Mouse (Mus musculus): ENCODE measurements around the gene Synj2. TPM values are rescaled to one million over a fixed set of nuclear protein-coding genes. Genes with fewer than 3 reads are reported as not detected.
"Not testable (repeated sequence)": the region's sequence is repeated elsewhere in the genome, so short reads cannot be mapped to it uniquely, and the experiment has no call there.

Gene Synj2
- polyA plus RNA-seq, 1 experiment from 2014 or later: 1.2 TPM

DNA sequence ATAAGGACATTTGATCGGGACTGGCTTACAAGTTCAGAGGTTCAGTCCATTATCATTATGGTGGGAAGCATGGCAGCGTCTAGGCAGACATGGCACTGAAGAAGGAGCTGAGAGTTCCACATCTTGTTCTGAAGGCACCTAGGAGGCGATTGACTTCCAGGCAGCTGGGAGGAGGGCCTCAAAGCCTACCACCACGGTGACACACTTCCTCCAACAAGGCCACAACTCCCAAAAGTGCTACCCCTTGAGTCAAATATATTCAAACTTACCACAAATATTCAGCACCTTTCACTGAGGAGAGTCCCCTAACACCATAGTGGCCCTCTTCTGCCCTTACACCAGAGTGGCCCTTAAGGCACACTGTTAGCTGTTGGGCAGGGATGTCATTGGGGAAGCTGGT lies 73.9 kb downstream of the Synj2 start:
- ATAC-seq (ENCODE audit: insufficient number of reproducible peaks, low FRiP score, low TSS enrichment, low read depth) (no peak), DNase-seq (ENCODE audit: low spot score) (no peak)
- H3K4me1 ChIP-seq (ENCODE audit: control insufficient read depth, insufficient read depth, low read length): no peaks in the 10 kb centered on the region
- no peak overlapping the region for H3K27ac ChIP-seq (replicated peaks; ENCODE audit: low read depth, low read length)
- H3K36me3 ChIP-seq (ENCODE audit: control insufficient read depth, insufficient read depth, low read length): no peaks in the 10 kb centered on the region
- no peaks in the 10 kb centered on the region for H3K27me3 ChIP-seq (ENCODE audit: control insufficient read depth, insufficient read depth, low read length)
- H3K4me3 ChIP-seq (ENCODE audit: low read depth, low read length): no peak overlapping the region
- 90% methylated on average over 4 of the region's 4 CpGs for WGBS
- H3K4me2 ChIP-seq (ENCODE audit: low read depth, severe bottlenecking): no peak overlapping the region
- no peak overlapping the region for H3K9ac ChIP-seq (ENCODE audit: low read length)
- H3K9me3 ChIP-seq (ENCODE audit: control insufficient read depth, low read length): no peaks in the 10 kb centered on the region

DNA sequence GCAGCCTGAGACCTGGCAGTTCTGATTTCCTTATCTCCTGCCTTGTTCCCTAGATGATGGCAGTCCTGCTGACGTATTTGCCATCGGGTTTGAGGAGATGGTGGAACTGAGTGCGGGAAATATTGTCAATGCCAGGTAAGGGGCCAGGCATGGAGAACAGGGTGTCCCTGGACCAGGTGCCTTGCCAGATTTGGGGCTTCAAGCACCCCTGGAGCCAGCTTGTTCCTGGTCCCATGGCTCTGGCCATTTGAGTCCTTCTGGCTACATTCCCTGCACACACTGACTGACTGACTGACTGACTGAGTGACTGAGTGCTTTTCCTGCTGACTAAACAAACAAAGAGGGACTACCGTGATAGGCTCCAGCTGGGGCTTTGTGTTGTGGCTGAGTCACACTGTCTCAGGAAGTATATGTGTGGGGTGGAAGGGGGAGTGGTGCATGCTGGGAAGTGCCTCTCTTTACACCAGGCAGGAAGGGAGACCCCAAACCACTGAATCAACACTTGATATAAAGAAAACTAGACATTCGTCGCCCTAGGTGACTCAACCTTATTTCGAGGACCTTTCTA lies 75.2 kb downstream of the Synj2 start:
- H3K4me2 ChIP-seq (ENCODE audit: low read depth, severe bottlenecking): no peak overlapping the region
- H3K9me3 ChIP-seq (ENCODE audit: control insufficient read depth, low read length): no peaks in the 10 kb centered on the region
- WGBS: 80% methylated on average over 7 of the region's 7 CpGs
- no peak overlapping the region for H3K4me3 ChIP-seq (ENCODE audit: low read depth, low read length)
- H3K4me1 ChIP-seq (ENCODE audit: control insufficient read depth, insufficient read depth, low read length): no peaks in the 10 kb centered on the region
- H3K9ac ChIP-seq (ENCODE audit: low read length): no peak overlapping the region
- no peak for ATAC-seq (ENCODE audit: insufficient number of reproducible peaks, low FRiP score, low TSS enrichment, low read depth)
- no peak overlapping the region for H3K27ac ChIP-seq (replicated peaks; ENCODE audit: low read depth, low read length)
- DNase-seq (ENCODE audit: low spot score): no peak
- no peaks in the 10 kb centered on the region for H3K27me3 ChIP-seq (ENCODE audit: control insufficient read depth, insufficient read depth, low read length)
- no peaks in the 10 kb centered on the region for H3K36me3 ChIP-seq (ENCODE audit: control insufficient read depth, insufficient read depth, low read length)

- H3K4me1 ChIP-seq (ENCODE audit: control insufficient read depth, insufficient read depth, low read length): no peaks in the 10 kb centered on the region
- H3K9me3 ChIP-seq (ENCODE audit: control insufficient read depth, low read length): no peaks in the 10 kb centered on the region
- H3K36me3 ChIP-seq (ENCODE audit: control insufficient read depth, insufficient read depth, low read length): no peaks in the 10 kb centered on the region
- H3K4me2 ChIP-seq (ENCODE audit: low read depth, severe bottlenecking): no peak overlapping the region
- H3K4me3 ChIP-seq (ENCODE audit: low read depth, low read length): no peak overlapping the region
- H3K9ac ChIP-seq (ENCODE audit: low read length): no peak overlapping the region
- WGBS: 72% methylated on average over 12 of the region's 12 CpGs
- H3K27me3 ChIP-seq (ENCODE audit: control insufficient read depth, insufficient read depth, low read length): no peaks in the 10 kb centered on the region
- no peak for ATAC-seq (ENCODE audit: insufficient number of reproducible peaks, low FRiP score, low TSS enrichment, low read depth)
- no peak overlapping the region for H3K27ac ChIP-seq (replicated peaks; ENCODE audit: low read depth, low read length)
- no peak for DNase-seq (ENCODE audit: low spot score)
Measured at GRCm38 (mm10) chr17:6017268-6017667, 76.2 kb downstream of the Synj2 start.

GRCm38 (mm10) chr17:6018348-6018747 lies 77.3 kb downstream of the Synj2 start:
- Histone ChIP-seq H3K4me2 (ENCODE audit: low read depth, severe bottlenecking) (no peak overlapping the region), H3K9ac (ENCODE audit: low read length) (no peak overlapping the region), H3K27me3 (ENCODE audit: control insufficient read depth, insufficient read depth, low read length) (no peaks in the 10 kb centered on the region), H3K36me3 (ENCODE audit: control insufficient read depth, insufficient read depth, low read length) (no peaks in the 10 kb centered on the region), H3K4me1 (ENCODE audit: control insufficient read depth, insufficient read depth, low read length) (no peaks in the 10 kb centered on the region), H3K9me3 (ENCODE audit: control insufficient read depth, low read length) (no peaks in the 10 kb centered on the region), H3K27ac (replicated peaks; ENCODE audit: low read depth, low read length) (no peak overlapping the region), H3K4me3 (ENCODE audit: low read depth, low read length) (no peak overlapping the region)
- ATAC-seq (ENCODE audit: insufficient number of reproducible peaks, low FRiP score, low TSS enrichment, low read depth): no peak
- 81% methylated on average over 4 of the region's 4 CpGs for WGBS
- no peak for DNase-seq (ENCODE audit: low spot score)

- H3K9ac ChIP-seq (ENCODE audit: low read length): no peak overlapping the region
- no peaks in the 10 kb centered on the region for H3K27me3 ChIP-seq (ENCODE audit: control insufficient read depth, insufficient read depth, low read length)
- H3K27ac ChIP-seq (replicated peaks; ENCODE audit: low read depth, low read length): no peak overlapping the region
- WGBS: 68% methylated on average over 2 of the region's 2 CpGs
- ATAC-seq (ENCODE audit: insufficient number of reproducible peaks, low FRiP score, low TSS enrichment, low read depth): no peak
- H3K4me2 ChIP-seq (ENCODE audit: low read depth, severe bottlenecking): no peak overlapping the region
- no peak for DNase-seq (ENCODE audit: low spot score)
- no peaks in the 10 kb centered on the region for H3K36me3 ChIP-seq (ENCODE audit: control insufficient read depth, insufficient read depth, low read length)
- no peak overlapping the region for H3K4me3 ChIP-seq (ENCODE audit: low read depth, low read length)
- H3K9me3 ChIP-seq (ENCODE audit: control insufficient read depth, low read length): no peaks in the 10 kb centered on the region
- no peaks in the 10 kb centered on the region for H3K4me1 ChIP-seq (ENCODE audit: control insufficient read depth, insufficient read depth, low read length)
Measured at GRCm38 (mm10) chr17:6019776-6020175, 78.7 kb downstream of the Synj2 start.

DNA sequence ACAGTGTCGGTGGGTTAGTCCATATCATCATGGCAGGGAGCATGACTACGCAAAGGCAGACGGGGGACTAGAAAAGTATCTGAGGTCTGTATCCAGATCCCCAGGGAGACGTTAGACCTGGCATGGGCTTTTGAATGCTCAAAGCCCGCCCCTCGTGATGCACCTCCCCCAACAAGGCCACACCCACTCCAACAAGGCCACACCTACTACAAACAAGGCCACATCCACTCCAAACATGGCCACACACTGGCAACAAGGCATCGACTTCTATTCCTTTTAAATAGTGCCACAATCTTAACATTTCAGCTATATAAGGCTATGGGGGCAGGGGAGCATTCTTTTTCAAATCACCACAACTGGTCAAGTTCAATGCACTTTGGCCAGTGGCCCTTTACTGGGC lies 79.6 kb downstream of the Synj2 start:
- H3K4me2 ChIP-seq (ENCODE audit: low read depth, severe bottlenecking): no peak overlapping the region
- no peak for ATAC-seq (ENCODE audit: insufficient number of reproducible peaks, low FRiP score, low TSS enrichment, low read depth)
- 67% methylated on average over 7 of the region's 7 CpGs for WGBS

DNA sequence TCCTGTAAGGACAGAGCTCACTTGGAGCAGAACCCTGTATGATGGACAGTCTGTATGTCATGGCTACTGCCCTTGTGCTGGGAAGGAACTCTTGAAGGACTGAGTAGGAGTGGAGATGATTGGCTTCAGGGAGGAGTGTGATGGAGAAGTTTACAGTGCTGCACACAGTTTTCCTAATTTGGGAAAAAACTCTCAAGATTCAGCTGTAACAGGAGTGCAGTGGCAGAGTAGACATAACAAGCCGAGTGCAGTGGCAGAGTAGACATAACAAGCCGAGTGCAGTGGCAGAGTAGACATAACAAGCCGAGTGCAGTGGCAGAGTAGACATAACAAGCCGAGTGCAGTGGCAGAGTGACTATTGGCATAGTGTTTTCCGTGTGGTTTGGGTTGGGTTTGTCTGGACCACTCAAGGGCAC lies 80.3 kb downstream of the Synj2 start:
- not testable (repeated sequence) for H3K27ac ChIP-seq (replicated peaks; ENCODE audit: low read depth, low read length); H3K4me1 ChIP-seq (ENCODE audit: control insufficient read depth, insufficient read depth, low read length); H3K27me3 ChIP-seq (ENCODE audit: control insufficient read depth, insufficient read depth, low read length); H3K9ac ChIP-seq (ENCODE audit: low read length); DNase-seq (ENCODE audit: low spot score); H3K36me3 ChIP-seq (ENCODE audit: control insufficient read depth, insufficient read depth, low read length); H3K4me3 ChIP-seq (ENCODE audit: low read depth, low read length); ATAC-seq (ENCODE audit: insufficient number of reproducible peaks, low FRiP score, low TSS enrichment, low read depth); H3K9me3 ChIP-seq (ENCODE audit: control insufficient read depth, low read length)
- peak overlapping the region; percentile 29; the same call in 1 of the 2 replicates for H3K4me2 ChIP-seq (ENCODE audit: low read depth, severe bottlenecking)
- WGBS: 60% methylated on average over 5 of the region's 5 CpGs

More for the DNA sequence above, 79.6 kb downstream of the Synj2 start:
- Histone ChIP-seq H3K36me3 (ENCODE audit: control insufficient read depth, insufficient read depth, low read length) (no peaks in the 10 kb centered on the region), H3K4me1 (ENCODE audit: control insufficient read depth, insufficient read depth, low read length) (no peaks in the 10 kb centered on the region), H3K27me3 (ENCODE audit: control insufficient read depth, insufficient read depth, low read length) (no peaks in the 10 kb centered on the region), H3K27ac (replicated peaks; ENCODE audit: low read depth, low read length) (no peak overlapping the region), H3K4me3 (ENCODE audit: low read depth, low read length) (no peak overlapping the region), H3K9ac (ENCODE audit: low read length) (no peak overlapping the region), H3K9me3 (ENCODE audit: control insufficient read depth, low read length) (no peaks in the 10 kb centered on the region)
- no peak for DNase-seq (ENCODE audit: low spot score)

- Histone ChIP-seq H3K4me2 (ENCODE audit: low read depth, severe bottlenecking) (no peak overlapping the region), H3K4me3 (ENCODE audit: low read depth, low read length) (no peak overlapping the region), H3K27ac (replicated peaks; ENCODE audit: low read depth, low read length) (no peak overlapping the region), H3K9ac (ENCODE audit: low read length) (no peak overlapping the region), H3K36me3 (ENCODE audit: control insufficient read depth, insufficient read depth, low read length) (no peaks in the 10 kb centered on the region), H3K9me3 (ENCODE audit: control insufficient read depth, low read length) (no peaks in the 10 kb centered on the region), H3K4me1 (ENCODE audit: control insufficient read depth, insufficient read depth, low read length) (no peaks in the 10 kb centered on the region), H3K27me3 (ENCODE audit: control insufficient read depth, insufficient read depth, low read length) (no peaks in the 10 kb centered on the region)
- DNase-seq (ENCODE audit: low spot score) (no peak), ATAC-seq (ENCODE audit: insufficient number of reproducible peaks, low FRiP score, low TSS enrichment, low read depth) (no peak)
- WGBS: 89% methylated on average over 7 of the region's 7 CpGs
Measured at GRCm38 (mm10) chr17:6025831-6026230, 84.8 kb downstream of the Synj2 start.

DNA sequence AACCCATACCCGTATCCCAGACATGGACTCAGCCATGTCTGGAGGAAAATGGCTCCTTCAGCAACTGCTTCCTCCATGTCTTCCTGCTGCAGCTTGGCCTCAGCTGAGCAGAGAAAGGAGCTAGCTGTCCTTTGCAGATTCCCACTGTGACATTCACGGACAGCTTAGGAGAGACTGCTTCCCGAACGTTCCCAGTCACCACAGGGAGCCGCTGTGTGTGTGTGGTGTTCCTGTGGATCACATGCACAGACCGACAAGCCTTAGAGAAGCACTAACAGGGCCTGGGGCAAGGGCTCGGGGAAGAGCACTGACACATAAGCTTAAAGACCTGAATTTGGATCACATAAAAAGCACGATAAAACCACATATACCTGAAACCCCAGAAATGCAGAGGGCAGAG lies 94.6 kb downstream of the Synj2 start:
- WGBS: 64% methylated on average over 8 of the region's 8 CpGs
- Histone ChIP-seq H3K9ac (ENCODE audit: low read length) (no peak overlapping the region), H3K27me3 (ENCODE audit: control insufficient read depth, insufficient read depth, low read length) (no peaks in the 10 kb centered on the region), H3K4me3 (ENCODE audit: low read depth, low read length) (no peak overlapping the region), H3K4me2 (ENCODE audit: low read depth, severe bottlenecking) (no peak overlapping the region), H3K36me3 (ENCODE audit: control insufficient read depth, insufficient read depth, low read length) (no peaks in the 10 kb centered on the region), H3K27ac (replicated peaks; ENCODE audit: low read depth, low read length) (no peak overlapping the region), H3K9me3 (ENCODE audit: control insufficient read depth, low read length) (no peaks in the 10 kb centered on the region), H3K4me1 (ENCODE audit: control insufficient read depth, insufficient read depth, low read length) (no peaks in the 10 kb centered on the region)
- ATAC-seq (ENCODE audit: insufficient number of reproducible peaks, low FRiP score, low TSS enrichment, low read depth) (no peak), DNase-seq (ENCODE audit: low spot score) (no peak)

Measured in limb, embryonic 11.5 days (tissue).